Mouse (Mus musculus) liver, embryonic 16.5 days (tissue): ENCODE data around the gene Polg2. TPM values are rescaled to one million over a fixed set of nuclear protein-coding genes. Genes with fewer than 3 reads are reported as not detected.
"Not testable (repeated sequence)": the region's sequence is repeated elsewhere in the genome, so short reads cannot be mapped to it uniquely, and the experiment has no call there.

Experiments used
- ATAC-seq: fragments of 200-750 bp; cut with Nextera tagmentation; 2 replicates; pipeline ENCODE4 v1.8.0; 2017; ENCODE audit warnings: low read depth, mild to moderate bottlenecking, moderate number of reproducible peaks, moderate library complexity
- H3K27ac ChIP-seq: fragments of 300-500 bp; sonication (generic); 2 replicates; pipeline ENCODE4 v1.5.1; 2014; ENCODE audit warnings: mild to moderate bottlenecking, low read length
- H3K27me3 ChIP-seq: fragments of 300-500 bp; sonication (generic); 2 replicates; pipeline ENCODE4 v1.6.1; 2014; ENCODE audit warnings: low read depth, low read length, mixed read lengths; ENCODE audit not compliant: control insufficient read depth, insufficient read depth
- H3K36me3 ChIP-seq: fragments of 300-500 bp; sonication (generic); 2 replicates; pipeline ENCODE4 v1.6.1; 2014; ENCODE audit warnings: mild to moderate bottlenecking; ENCODE audit not compliant: control insufficient read depth, insufficient read depth
- H3K4me1 ChIP-seq: fragments of 300-500 bp; sonication (generic); 2 replicates; pipeline ENCODE4 v1.6.1; 2014; ENCODE audit warnings: low read depth, low read length, mixed read lengths; ENCODE audit not compliant: control insufficient read depth
- H3K4me2 ChIP-seq: fragments of 300-500 bp; sonication (generic); 2 replicates; pipeline ENCODE4 v1.6.1; 2014; ENCODE audit warnings: low read depth, low read length, mixed read lengths
- H3K4me3 ChIP-seq: fragments of 300-500 bp; sonication (generic); 2 replicates; pipeline ENCODE4 v1.5.1; 2014; ENCODE audit warnings: low read depth, mild to moderate bottlenecking, low read length
- H3K9ac ChIP-seq: fragments of 300-500 bp; sonication (generic); 2 replicates; pipeline ENCODE4 v1.6.1; 2014; ENCODE audit warnings: low read depth, low read length
- H3K9me3 ChIP-seq: fragments of 300-500 bp; sonication (generic); replicated peaks from 2 replicates; pipeline ENCODE4 v1.6.1; 2016; ENCODE audit warnings: low read length; ENCODE audit not compliant: control insufficient read depth
- WGBS: fragments of 180-500 bp; shearing (Covaris S2); extraction: QIAGEN DNeasy Blood & Tissue Kit; methylation state at CpG from one replicate; pipeline ENCODE4 v1.1.7; 2014; ENCODE audit not compliant: insufficient replicate concordance; 5-methylcytosine and 5-hydroxymethylcytosine counted together
- polyA plus RNA-seq: library from polyadenylated mRNA; unstranded; fragments of >200 nt; fragmentation: Nextera tagmentation; extraction: Ambion mirVana; gene quantifications from 2 replicates; pipeline ENCODE4 v1.2.1, GENCODE M21; 2015

Polg2 gene
- polyA plus RNA-seq, 1 experiment from 2014 or later, result 4.0 TPM

DNA sequence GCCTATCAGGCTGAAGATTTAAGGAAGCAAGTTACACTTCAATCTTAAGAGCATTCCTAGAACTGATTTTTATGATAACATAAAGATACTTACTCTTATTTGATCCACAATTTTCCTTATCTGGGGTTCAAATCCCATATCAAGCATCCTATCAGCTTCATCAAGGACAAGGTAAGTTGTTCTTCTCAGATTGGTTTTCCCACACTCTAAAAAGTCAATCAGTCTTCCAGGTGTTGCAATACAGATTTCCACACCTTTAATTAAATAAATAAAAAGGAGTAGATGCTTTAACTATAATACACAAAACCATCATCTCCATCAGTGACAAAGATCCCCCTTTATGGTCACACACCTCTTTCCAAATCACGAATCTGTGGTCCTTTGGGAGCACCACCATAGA lies 5.7 kb upstream of the Polg2 start:
- Histone ChIP-seq H3K36me3 (peaks cover 56% of the 10 kb centered on the region), H3K4me1 (peaks cover 20% of the 10 kb centered on the region)

DNA sequence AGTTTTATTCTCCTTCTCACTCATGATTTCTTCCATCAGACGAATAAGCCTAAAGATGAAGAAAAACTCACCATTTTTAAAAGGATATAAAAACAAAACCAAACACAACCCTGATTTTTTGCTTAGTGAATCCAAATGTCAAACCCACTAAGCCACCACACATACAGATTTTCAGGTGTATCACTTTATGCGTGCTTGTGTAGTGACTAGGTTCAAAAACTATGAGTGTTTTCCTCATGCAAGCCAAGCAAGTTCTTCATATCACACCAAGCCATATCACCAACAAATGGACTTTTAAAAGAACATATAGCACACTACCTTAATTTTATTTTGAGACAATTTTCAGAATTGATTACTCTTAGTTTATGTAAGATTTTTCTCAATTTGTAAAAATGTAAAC lies 5.1 kb upstream of the Polg2 start:
- Histone ChIP-seq H3K27me3 (no peaks in the 10 kb centered on the region), H3K4me1 (peaks cover 22% of the 10 kb centered on the region), H3K9ac (no peak overlapping the region), H3K9me3 (no peaks in the 10 kb centered on the region), H3K36me3 (peaks cover 56% of the 10 kb centered on the region), H3K4me2 (no peak overlapping the region), H3K27ac (no peak overlapping the region), H3K4me3 (no peak overlapping the region)
- 86% methylated on average over 2 of the region's 2 CpGs for WGBS
- ATAC-seq, result no peak

More for the DNA sequence above, 5.7 kb upstream of the Polg2 start:
- no peak overlapping the region for H3K9ac ChIP-seq
- no peaks in the 10 kb centered on the region for H3K27me3 ChIP-seq
- 79% methylated on average over 1 of the region's 1 CpGs for WGBS
- H3K4me3 ChIP-seq, result no peak overlapping the region
- ATAC-seq, result no peak
- 0 out of 2 replicates have a peak overlapping the region, but pooled peaks have one; percentile 69 for H3K4me2 ChIP-seq
- H3K27ac ChIP-seq, result no peak overlapping the region
- H3K9me3 ChIP-seq, result no peaks in the 10 kb centered on the region

DNA sequence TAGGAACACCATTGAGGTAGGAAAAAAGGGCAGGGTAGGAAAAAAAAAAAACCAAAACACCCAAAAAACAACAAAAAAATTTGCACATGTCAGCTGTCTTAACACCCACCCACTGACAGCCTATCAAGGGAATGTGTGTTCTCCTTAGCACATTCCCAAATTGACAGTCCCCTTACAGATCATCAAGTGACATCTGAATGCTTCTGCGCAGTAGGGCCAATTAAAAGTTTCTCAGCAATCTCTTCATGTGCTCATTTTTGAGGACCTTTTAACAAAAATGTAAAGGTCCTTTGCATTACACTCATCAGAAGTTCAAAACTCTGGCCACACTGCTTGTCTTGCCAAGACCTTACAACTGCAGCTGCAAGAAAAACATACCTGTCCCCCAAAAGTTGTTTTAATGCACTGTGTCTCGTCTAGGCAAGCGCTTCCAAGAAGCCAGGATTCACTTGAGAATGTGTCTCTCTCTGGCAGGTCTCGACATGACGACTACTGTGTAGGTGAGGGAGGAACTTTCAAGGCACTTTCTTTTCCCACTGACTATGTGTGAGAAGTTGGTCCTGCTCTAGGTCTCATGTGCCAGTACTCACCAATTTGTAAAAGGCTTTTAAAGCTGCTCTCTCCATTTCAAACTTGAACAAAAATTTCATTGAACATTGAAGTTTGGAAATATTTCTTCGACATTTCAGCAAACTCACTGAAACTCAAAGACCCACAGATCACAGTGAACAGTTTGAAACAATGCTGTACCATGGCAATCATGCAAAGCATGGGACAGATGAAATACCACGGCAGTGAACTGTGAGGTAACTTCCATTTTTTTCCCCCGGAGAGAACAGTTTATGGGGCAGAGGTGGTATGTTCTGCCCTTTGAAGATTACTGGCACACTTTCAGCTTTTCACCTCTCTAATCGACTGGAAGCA lies 3.8 kb upstream of the Polg2 start:
- no peak for ATAC-seq
- peaks cover 56% of the 10 kb centered on the region for H3K36me3 ChIP-seq
- no peak overlapping the region for H3K4me3 ChIP-seq
- H3K27me3 ChIP-seq, result no peaks in the 10 kb centered on the region
- H3K27ac ChIP-seq, result no peak overlapping the region
- no peaks in the 10 kb centered on the region for H3K9me3 ChIP-seq
- H3K4me2 ChIP-seq, result no peak overlapping the region
- WGBS, result 82% methylated on average over 9 of the region's 9 CpGs
- no peak overlapping the region for H3K9ac ChIP-seq
- H3K4me1 ChIP-seq, result peaks cover 22% of the 10 kb centered on the region

DNA sequence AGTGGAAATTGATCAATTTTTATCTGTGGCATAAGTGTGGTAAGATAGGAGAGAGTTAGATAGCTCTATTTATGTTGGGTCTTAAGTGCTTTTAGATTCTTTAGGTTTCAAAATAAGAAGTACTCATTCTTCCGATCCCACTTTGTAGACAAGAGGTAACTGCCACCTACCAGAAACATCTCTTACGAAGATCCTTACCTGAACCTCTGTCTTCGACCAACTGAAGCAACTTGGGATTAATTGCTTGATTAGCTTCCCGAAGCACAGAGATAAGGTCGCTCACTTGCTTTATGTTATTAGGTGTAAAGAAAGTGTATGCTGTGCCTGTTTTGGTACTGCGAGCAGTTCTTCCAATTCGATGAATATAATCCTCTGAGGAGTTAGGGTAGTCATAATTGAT lies 2.9 kb upstream of the Polg2 start:
- Histone ChIP-seq H3K4me1 (peaks cover 25% of the 10 kb centered on the region), H3K36me3 (peaks cover 56% of the 10 kb centered on the region)
- H3K4me2 ChIP-seq, H3K27me3 ChIP-seq, ATAC-seq, H3K9me3 ChIP-seq, H3K27ac ChIP-seq, H3K4me3 ChIP-seq, H3K9ac ChIP-seq: not testable (repeated sequence)
- WGBS, result 89% methylated on average over 7 of the region's 7 CpGs

DNA sequence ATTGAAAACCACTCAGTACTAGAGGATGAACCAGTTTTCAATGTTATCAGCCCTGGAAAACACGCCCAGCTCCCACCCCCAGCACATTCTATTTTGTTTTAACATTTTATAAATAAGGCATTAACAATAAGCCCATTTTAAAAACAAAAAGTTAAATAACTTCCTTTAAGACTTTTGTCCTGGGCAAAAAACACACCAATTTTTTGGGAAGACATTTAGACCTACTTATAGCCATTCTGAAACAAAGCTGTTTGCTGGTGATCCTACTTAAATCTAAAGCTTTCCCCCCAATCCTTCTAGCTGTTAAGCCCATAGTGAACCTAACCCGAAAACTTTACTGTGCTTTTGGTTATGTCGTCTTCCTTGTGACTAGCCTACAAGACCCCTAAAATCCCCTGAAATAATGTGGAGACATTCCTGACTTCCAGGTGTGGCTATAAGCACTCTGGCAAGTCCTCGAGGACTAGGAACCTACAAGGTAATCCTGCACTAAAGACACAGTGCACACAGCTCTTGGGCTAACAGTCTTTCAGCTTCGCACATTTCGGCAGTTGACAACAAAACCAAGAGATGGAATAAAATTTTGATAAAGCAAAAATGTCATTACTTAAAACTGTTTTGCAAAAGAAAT lies 1.4 kb upstream of the Polg2 start:
- Histone ChIP-seq H3K4me1 (peaks cover 19% of the 10 kb centered on the region), H3K36me3 (peaks cover 46% of the 10 kb centered on the region), H3K27ac (peak overlapping the region; percentile 97), H3K4me3 (no peak overlapping the region), H3K9ac (no peak overlapping the region), H3K4me2 (peak overlapping the region; percentile 93; the same call in 1 of the 2 replicates), H3K27me3 (no peaks in the 10 kb centered on the region), H3K9me3 (no peaks in the 10 kb centered on the region)
- no peak for ATAC-seq
- WGBS, result 75% methylated on average over 6 of the region's 6 CpGs

DNA sequence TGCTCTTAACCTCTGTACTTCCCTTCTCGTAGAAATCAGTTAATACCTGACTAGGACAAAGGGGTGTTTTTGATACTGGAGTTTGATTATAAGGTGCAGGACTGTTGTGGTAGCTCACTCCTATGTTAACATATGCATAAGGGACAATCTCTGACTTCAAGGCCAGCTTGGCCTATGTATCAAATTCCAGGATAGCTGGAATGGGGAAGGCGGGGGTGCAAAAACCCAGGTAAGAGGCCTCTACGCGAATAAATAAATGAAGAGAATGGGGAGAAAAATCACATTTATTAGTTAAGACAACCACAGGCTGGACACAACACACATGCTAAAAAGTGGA lies 720 bp upstream of the Polg2 start:
- Histone ChIP-seq H3K4me3 (peak overlapping the region; percentile 85), H3K9ac (peak overlapping the region; percentile 91), H3K36me3 (peaks cover 46% of the 10 kb centered on the region), H3K4me1 (peaks cover 14% of the 10 kb centered on the region), H3K27me3 (no peaks in the 10 kb centered on the region), H3K4me2 (peak overlapping the region; percentile 93), H3K27ac (peak overlapping the region; percentile 97), H3K9me3 (no peaks in the 10 kb centered on the region)
- no peak for ATAC-seq
- WGBS, result 64% methylated on average over 4 of the region's 4 CpGs

DNA sequence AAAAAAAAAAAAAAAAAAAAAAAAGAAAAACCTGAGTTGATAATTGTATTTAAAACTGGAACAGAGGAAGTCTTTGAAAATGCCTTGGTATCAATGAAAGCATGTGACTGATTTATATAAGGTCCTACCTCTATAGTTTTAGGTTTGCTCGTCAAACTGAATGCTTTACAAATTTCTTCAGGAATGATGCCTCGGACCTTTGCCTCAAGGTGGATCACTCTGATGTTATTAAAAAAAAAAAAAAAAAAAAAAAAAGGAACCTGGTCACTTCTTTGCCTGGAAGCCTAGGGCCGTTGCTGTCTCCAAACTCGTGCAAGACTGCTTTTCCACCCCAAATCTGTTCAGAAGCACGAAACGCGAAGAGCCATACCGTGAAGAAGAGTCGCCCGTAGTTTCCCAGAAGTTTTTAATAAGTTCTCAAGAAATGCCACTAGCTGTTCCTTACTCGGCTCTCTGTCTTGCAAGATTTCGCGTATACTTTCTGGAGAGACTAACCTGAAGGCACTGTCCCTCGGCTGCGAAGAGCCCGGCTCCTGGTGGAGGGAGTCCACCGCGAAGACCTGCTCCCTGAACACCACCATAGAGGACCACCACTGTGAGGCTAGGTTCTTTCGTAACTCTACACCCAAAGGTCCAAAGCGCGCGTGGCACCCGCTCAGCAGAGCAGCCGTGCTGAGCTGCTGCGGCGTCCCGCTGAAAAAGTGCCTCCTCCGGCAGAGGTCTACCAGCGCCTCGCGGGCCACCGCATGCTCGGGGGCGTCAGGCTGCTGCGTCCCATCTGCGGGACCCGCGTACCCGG lies 549 bp downstream of the Polg2 start:
- Histone ChIP-seq H3K9ac (peak overlapping the region; percentile 91), H3K27ac (peak overlapping the region; percentile 97), H3K36me3 (peaks cover 35% of the 10 kb centered on the region), H3K4me1 (peaks cover 14% of the 10 kb centered on the region), H3K9me3 (no peaks in the 10 kb centered on the region), H3K4me2 (peak overlapping the region; percentile 93), H3K27me3 (no peaks in the 10 kb centered on the region), H3K4me3 (peak overlapping the region; percentile 85)
- under 1% methylated on average over 39 of the region's 39 CpGs for WGBS
- peak; percentile 60 for ATAC-seq

DNA sequence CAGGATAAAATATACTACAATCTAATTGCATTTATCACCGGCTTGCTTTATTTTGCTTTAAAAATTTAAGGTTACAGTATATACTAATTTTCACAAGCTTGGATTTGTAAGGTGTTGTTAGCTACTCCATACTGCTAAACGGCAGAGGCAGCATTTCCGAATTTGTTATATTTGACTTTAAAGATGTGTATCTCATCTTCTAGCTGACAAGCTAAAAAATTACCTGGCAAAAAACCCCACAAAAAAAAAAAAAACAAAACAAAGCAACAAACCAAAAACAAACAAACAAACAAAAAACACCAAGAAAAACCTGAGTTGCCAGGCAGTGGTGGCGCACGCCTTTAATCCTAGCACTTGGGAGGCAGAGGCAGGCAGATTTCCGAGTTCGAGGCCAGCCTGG lies 1.2 kb downstream of the Polg2 start:
- H3K4me3 ChIP-seq, result peak overlapping the region; percentile 85
- peaks cover 14% of the 10 kb centered on the region for H3K4me1 ChIP-seq
- H3K9me3 ChIP-seq, result no peaks in the 10 kb centered on the region
- H3K4me2 ChIP-seq, result peak overlapping the region; percentile 93
- H3K27ac ChIP-seq, result no peak overlapping the region
- ATAC-seq, result no peak
- no peak overlapping the region; the same call in 1 of the 2 replicates for H3K9ac ChIP-seq
- H3K36me3 ChIP-seq, result peaks cover 30% of the 10 kb centered on the region
- WGBS, result 69% methylated on average over 7 of the region's 7 CpGs
- no peaks in the 10 kb centered on the region for H3K27me3 ChIP-seq
